Mouse (Mus musculus): Measurements from ENCODE around the gene Ggt6.
"Not testable (repeated sequence)": the region's sequence is repeated elsewhere in the genome, so short reads cannot be mapped to it uniquely, and the experiment has no call there.

Ggt6 gene

GRCm38 (mm10) chr11:72438411-72438810 lies 3.1 kb downstream of the Ggt6 start:
- DNase-seq (ENCODE audit: low spot score) = no peak

- not testable (repeated sequence) for DNase-seq (ENCODE audit: low spot score)
Observed at GRCm38 (mm10) chr11:72440597-72440964, 5.3 kb downstream of the Ggt6 start.

DNA sequence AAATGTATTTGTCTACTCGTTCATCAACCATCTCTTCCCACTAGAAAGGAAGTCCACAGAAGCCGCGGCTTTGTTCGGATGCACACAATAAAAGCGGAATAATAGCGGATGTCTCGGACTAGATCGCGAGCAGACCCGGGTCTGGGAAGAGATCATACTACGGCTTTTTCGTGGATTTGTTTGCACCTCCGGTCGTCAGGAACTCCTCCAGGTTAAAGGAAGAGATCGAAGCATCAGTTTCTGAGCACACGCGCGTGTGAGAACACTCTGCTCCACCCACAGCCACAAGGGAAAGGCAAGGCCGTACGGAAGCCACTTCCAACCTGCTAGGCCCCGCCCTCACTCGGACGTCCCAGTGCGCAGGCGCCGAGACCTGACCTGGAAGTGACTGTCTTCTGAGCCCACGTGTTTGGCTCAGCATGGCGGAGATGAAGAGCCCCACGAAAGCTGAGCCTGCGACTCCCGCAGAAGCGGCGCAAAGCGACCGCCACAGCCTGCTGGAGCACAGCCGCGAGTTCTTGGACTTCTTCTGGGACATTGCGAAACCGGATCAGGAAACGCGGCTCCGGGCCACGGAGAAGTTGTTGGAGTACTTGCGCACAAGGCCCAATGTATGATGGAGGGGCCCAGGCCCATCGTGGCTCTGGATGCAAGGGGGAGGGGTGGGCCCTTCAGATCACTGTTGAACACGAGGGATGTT lies 5.8 kb downstream of the Ggt6 start, which contains the start of gene Mybbp1a:
Mybbp1a (plus strand) TSS at position 391 of the 700 bp plus-strand sequence.
- peak; percentile 98 for DNase-seq (ENCODE audit: low spot score)

DNA sequence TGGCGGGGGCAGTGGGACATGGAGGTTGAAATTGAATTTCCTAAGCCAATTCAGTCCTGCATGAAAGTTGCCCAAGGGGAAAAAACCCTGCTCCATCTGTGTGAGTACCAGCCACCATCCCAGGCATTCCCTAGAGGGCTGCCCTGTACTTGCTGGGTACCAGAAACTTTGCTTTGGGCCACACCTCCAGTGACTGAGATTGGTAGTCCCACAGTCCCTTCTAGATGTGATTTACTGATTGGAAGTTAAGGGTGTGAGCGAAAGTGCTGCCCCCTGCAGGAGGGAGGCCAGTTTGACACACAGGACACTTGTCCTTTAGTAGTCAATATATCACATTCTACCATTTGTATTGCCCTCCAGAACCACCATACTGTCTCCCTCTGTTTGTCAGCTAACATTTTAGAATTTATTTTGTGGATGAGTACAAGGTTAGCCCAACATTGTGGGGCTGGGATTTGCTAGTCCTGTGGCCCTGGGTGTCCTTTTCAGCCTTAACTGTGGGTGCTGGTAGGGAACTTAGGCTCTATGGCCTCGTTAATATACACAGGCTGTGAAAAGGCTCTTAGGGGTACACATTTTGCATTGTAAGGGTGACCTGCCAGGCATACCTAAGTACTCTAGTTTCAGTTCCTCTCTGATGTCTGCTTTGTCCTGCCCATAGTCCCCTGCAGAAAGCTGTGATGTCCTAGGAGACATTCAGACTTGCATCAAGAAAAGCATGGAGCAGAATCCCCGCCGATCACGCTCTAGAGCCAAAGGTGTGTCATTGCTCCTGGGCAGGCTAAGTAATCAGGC lies 11.2 kb downstream of the Ggt6 start:
- DNase-seq (ENCODE audit: low spot score) = peak; percentile 70

- no peak for DNase-seq (ENCODE audit: low spot score)
Observed at GRCm38 (mm10) chr11:72447475-72447874, 12.1 kb downstream of the Ggt6 start.

DNA sequence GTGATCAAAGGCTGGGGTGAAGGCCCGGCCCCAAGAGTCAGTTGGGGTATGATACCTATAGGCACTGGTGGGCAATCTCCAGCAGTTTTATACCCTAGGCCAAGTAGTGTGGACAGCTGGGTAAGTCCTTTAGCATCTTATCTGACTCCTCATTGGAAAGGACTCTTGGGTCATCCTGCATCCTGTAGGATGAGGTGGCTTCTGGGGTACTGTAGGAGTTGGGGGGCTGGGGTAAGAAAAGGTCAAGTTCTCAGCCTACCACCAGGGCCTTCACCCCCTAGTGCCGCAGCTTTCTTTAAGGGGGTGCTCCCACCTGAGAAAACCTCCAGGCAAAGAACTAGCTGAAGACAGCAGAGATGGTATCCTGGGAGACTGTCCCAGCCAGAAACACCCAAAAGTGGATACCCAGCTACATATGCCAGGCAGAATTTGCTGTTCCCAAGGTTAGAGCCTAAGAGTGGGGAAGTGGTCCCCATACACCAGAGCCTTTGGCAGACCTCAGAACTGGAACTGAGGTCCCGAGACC lies 16.9 kb downstream of the Ggt6 start:
- no peak for DNase-seq (ENCODE audit: low spot score)

DNA sequence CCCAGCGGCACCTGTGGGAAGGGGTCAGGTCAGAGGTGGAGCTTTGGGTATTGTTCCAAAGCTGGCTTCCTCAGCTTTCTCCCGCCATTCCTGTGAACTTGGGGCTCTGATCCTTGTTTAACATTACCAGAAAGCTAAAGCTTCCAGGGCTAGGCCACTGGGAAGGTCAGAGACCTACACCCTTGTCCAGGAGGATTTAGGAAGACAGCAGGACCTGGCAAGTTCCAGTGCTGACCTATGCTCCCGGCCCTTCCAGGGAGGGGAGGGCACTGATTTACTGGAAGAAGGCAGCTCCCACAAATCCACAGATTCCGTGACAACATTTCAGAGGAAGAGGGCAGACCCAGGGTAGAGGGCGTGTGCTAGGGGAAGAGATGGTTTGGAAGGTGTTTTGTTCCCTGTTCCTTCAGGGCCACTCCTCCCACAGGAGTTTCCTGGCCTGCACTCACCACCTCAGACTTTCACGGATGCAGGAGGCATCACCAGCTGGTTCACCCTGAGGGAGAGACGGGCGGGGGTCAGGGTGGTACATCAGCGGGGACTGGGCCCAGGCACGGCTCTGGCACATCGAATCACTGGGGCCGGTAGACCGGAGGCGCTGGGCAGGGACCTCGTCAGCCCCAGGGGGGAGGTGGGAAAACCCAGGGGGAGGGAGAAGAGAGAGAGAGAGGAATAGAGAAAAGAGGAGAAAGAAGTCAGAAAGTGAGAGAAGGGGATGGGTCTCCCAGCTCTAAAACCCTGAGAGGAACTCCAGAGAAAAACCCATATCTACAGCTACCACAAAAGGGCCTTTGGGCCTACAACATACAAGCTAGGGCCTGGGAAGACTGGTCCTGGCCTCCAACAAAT lies 18.0 kb downstream of the Ggt6 start:
- no peak for DNase-seq (ENCODE audit: low spot score)

- no peak for DNase-seq (ENCODE audit: low spot score)
Observed at GRCm38 (mm10) chr11:72455694-72456093, 20.4 kb downstream of the Ggt6 start.

- no peak for DNase-seq (ENCODE audit: low spot score)
Observed at GRCm38 (mm10) chr11:72457995-72458496, 22.7 kb downstream of the Ggt6 start.

DNA sequence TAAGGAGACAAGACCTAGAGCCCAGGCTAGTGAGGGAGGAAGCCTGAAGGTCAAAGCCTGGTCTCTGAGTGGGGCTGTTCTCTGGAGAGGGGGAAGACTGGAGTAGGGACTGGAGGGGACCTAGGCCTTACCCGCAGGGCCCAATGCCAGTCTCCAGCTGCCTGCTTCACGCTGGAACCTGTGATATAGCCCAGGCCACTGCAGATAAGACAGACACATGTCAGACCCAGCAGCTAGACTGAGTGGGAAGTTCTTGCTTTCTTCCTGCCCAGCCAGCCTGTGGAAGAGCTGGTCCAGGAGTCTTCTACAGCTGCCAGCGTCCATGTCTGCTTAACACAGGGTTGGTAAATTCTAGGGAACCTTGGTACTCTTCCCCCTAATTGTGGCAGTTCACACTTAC lies 23.2 kb downstream of the Ggt6 start:
- no peak for DNase-seq (ENCODE audit: low spot score)

- no peak for DNase-seq (ENCODE audit: low spot score)
Observed at GRCm38 (mm10) chr11:72461500-72461981, 26.2 kb downstream of the Ggt6 start.

GRCm38 (mm10) chr11:72464821-72465220 lies 29.5 kb downstream of the Ggt6 start:
- DNase-seq (ENCODE audit: low spot score) = no peak

GRCm38 (mm10) chr11:72465978-72466693 lies 30.8 kb downstream of the Ggt6 start:
- DNase-seq (ENCODE audit: low spot score) = no peak

DNA sequence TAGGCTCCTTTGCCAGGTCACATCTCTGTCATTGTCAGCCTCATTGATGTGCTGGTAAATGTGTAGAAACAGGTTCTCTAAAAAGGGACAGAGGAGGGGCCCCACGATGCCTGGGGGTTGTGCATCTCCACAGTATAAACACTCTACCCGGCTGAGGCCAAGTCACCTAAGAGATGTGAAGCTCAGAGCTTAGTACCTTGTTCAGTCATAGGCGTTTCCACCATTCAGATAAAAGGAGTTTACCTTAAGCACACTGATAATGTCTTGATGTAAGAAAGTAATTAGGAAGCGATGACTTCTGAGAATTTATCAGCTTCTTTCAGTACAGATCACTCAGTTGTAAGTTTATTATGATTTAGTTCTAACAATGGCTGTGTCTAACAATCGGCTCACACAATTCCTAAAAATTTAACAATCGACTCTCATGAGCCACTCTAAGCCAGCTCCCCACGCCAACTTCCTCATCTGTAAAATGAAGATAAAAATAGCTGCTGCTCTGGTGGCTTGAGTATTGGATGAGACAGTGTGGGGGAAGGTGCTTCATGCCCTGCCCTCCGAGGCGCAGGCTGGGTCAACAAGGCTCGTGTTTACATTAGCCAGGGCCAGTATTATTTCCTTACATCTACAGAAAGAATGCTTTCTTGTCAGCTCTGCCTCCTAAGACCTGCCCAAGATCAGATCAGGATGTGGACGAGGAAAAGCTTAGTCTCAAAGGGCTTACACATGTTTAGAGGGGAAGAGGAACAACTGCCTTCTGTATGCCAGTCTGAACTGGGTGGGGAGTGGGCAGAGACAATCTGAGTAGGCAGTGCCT lies 31.6 kb downstream of the Ggt6 start:
- DNase-seq (ENCODE audit: low spot score) = no peak

GRCm38 (mm10) chr11:72468525-72468924 lies 33.2 kb downstream of the Ggt6 start:
- no peak for DNase-seq (ENCODE audit: low spot score)

DNA sequence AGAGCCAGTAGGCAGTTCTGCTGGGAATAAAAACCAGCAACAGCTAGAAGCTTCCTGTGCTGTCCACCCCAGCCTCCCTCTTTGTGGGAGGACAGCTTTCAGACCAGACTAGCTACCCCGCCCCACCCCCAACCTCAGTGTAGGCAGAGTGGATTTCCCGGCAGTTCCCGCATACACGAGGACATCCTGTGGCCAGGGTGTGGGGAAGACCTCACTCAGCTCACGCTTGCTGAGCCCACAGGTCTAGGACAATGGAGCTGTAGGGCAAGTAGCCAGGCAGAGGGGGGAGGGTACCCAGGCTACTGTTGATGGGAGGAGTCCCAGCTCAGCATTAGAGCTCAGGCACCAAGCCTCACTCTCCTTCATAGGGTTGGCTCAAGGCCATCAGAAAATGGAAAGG lies 33.9 kb downstream of the Ggt6 start:
- DNase-seq (ENCODE audit: low spot score) = no peak

GRCm38 (mm10) chr11:72470004-72470403 lies 34.7 kb downstream of the Ggt6 start:
- no peak for DNase-seq (ENCODE audit: low spot score)

GRCm38 (mm10) chr11:72471381-72471780 lies 36.1 kb downstream of the Ggt6 start:
- DNase-seq (ENCODE audit: low spot score) = no peak

- no peak for DNase-seq (ENCODE audit: low spot score)
Observed at GRCm38 (mm10) chr11:72473540-72473939, 38.2 kb downstream of the Ggt6 start.

DNA sequence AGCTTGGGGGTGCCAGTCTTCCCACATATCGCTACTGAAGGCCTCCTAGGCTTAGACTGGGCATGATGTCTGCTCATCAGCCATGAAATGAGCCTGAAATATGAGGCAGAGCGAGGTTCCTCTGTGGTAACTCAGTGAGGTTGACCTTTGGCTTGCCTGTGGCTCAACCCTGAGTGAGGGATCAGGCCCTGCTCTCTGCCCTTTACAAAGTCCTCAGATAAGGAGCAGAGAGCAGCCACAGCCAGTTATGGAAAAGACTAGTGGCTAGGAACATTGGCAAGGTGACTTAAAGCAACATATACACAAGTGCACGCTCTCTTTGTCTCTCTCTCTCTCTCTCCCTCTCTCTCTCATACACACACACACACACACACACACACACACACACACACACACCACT lies 39.6 kb downstream of the Ggt6 start:
- no peak for DNase-seq (ENCODE audit: low spot score)

All from T-cell, adult 2 months (primary cell).